Mouse (Mus musculus) layer of hippocampus, postnatal 36 days (tissue): Measurements from ENCODE around the gene Dusp27. TPM values are rescaled to one million over a fixed set of nuclear protein-coding genes. Genes with fewer than 3 reads are reported as not detected.

Experiments used
- total RNA-seq, 2 experiments: library from RNA; stranded (reverse); gene quantifications; 2 replicates each; pipeline ENCODE4 v1.2.3; 2021

Gene Dusp27
- total RNA-seq, 2 experiments from 2014 or later, result not detected

Other genes with a start within 250 kb of the Dusp27 start
- 10 to 100 TPM; 16.8 to 18.1 TPM for gene Pou2f1, start 125.2 kb downstream of the Dusp27 start, total RNA-seq
- not detected for gene Gpa33, start 2.3 kb upstream of the Dusp27 start, total RNA-seq
- not detected for gene Mael, start 110.8 kb upstream of the Dusp27 start, total RNA-seq
- 10 to 100 TPM; 66.1 to 69.9 TPM for gene Ildr2, start 126.2 kb upstream of the Dusp27 start, total RNA-seq